Mouse (Mus musculus) bone marrow macrophage, adult 2 months (primary cell): ENCODE measurements at regions not wholly inside any gene's neighbourhood (a gene's known extent, or its start where the extent isn't known, plus 50 kb on each side); places are given as distances from the start of the nearest gene placed in this dataset.
A peak's percentile ranks its signal among the peaks of the same experiment; 100 is the strongest.

Experiments
- H3K27ac ChIP-seq: 2 replicates; pipeline ENCODE4 v1.5.1; 2012; ENCODE audit warnings: low read depth, low read length; ENCODE audit not compliant: insufficient read depth
- H3K4me1 ChIP-seq: 2 replicates; pipeline ENCODE4 v1.6.1; 2012; ENCODE audit warnings: low read length; ENCODE audit not compliant: control insufficient read depth, insufficient read depth
- H3K4me3 ChIP-seq: 2 replicates; pipeline ENCODE4 v1.5.1; 2012; ENCODE audit warnings: mild to moderate bottlenecking, low read length, moderate library complexity; ENCODE audit not compliant: insufficient read depth
- CTCF ChIP-seq: IDR thresholded peaks from 2 replicates; pipeline ENCODE4 v1.5.1; 2012; ENCODE audit warnings: low read depth, mild to moderate bottlenecking, low read length, moderate library complexity
- POLR2A ChIP-seq: IDR thresholded peaks from 2 replicates; pipeline ENCODE4 v1.6.1; 2012; ENCODE audit warnings: mild to moderate bottlenecking, low read depth, low read length, borderline replicate concordance

DNA sequence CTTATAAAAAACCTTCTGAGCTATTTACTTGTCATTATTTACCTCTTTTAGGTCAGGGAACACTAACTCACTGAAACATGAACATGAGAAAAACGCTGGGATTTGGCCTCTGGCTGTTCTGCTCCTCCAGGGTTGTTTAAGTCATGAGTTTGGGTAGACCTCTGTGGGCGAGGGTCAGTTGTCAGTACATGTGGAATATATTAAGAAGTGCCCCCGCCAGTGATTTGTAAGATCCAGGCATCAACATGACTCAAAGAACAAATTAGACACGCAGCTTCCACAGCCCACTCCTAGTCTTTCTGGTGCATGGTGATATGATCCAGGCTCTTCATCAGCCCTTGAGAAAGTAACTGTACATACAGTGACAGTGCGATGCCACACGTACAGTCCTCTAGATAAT is 180.3 kb downstream of the Pten start:
- no peak overlapping the region for H3K4me3 ChIP-seq
- TF ChIP-seq POLR2A (no peak), CTCF (no peak)
- peaks cover 5% of the 10 kb centered on the region for H3K4me1 ChIP-seq
- H3K27ac ChIP-seq: no peak overlapping the region

DNA sequence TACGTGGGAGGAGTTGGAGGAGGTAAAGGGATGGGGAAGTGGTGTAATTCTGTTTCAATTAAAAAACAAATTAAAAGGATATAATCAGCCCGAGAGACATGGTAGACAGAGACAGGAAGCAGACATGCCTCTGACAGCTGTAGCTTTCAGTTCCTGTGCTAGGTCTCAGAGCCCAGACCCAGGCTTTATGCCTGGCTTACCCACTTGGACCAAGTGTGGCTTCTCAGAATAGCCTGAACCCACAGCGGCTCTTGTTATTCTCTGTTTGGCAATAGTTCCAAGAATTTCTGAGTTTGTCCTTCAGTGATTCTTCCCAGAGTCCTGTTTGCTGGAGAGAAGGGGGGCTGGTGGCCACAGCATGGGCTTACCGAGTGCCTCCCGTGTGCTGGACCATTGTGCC is 182.4 kb downstream of the Pten start:
- TF ChIP-seq POLR2A: no peak
- no peak for TF ChIP-seq CTCF
- peaks cover 2% of the 10 kb centered on the region; the same call in 1 of the 2 replicates for H3K4me1 ChIP-seq
- H3K4me3 ChIP-seq: no peak overlapping the region
- no peak overlapping the region for H3K27ac ChIP-seq

GRCm38 (mm10) chr19:32940806-32941205 is 183.5 kb downstream of the Pten start:
- H3K4me1 ChIP-seq: peaks cover 2% of the 10 kb centered on the region; the same call in 1 of the 2 replicates
- no peak overlapping the region for H3K4me3 ChIP-seq
- TF ChIP-seq CTCF (no peak), POLR2A (no peak)
- H3K27ac ChIP-seq: no peak overlapping the region

DNA sequence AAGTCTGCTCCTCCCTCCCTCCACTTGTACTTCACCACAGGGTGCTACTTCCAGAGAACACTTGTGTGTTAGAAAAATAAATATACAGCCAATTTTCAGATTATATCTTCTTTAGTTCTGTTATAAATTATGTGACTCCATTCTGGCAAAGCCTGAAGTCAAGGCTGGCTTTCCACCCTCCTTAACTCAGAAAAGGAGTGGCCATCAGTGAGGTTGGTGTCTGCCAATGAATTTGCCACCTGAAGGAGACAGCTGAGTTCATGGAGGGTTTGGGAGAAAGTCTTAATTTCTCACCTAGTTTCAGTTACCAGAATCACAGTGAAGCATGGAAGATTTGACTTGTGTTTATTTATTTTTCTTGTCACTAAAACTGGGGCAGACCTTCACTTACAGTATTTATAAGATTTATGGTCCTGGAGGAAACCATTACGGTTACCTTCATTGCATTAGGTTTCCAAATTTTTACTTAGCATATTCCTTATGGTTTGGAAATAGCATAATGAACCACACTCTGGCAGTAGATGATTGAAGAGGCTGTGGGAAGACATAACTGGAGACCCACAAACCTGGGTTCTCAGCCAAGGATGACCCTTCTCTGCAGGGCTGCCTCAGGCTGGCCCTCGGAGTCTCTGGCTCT is 186.4 kb downstream of the Pten start:
- TF ChIP-seq POLR2A: no peak
- no peak for TF ChIP-seq CTCF
- Histone ChIP-seq H3K4me1 (peaks cover 4% of the 10 kb centered on the region), H3K4me3 (no peak overlapping the region), H3K27ac (no peak overlapping the region)

- H3K27ac ChIP-seq: no peak overlapping the region
- TF ChIP-seq CTCF (no peak), POLR2A (no peak)
- no peak overlapping the region for H3K4me3 ChIP-seq
These were observed 190.0 kb downstream of the Pten start for GRCm38 (mm10) chr19:32947081-32947855.

DNA sequence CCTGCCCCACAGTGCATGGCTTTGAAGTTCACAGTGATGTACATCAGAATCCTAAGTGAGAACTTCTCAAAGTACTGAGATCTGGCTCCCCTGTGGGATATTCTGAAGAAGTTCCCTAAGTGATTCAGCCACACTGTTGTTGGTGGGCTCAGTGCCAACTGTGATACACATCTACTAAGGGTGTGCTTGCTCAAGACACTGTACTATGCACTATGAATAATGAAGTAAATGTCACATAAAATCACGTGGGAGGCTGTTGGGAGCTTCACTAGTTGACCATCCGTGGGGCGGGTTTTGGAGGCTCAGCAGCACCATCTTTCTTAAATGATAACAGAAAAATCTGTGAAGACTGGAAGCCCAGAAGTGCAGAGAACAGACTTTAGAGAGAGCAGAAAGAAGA is 193.0 kb downstream of the Pten start:
- Histone ChIP-seq H3K4me1 (peaks cover 34% of the 10 kb centered on the region), H3K4me3 (no peak overlapping the region), H3K27ac (peak overlapping the region; percentile 68)
- TF ChIP-seq POLR2A (no peak), CTCF (no peak)

More at GRCm38 (mm10) chr19:32947081-32947855, 190.0 kb downstream of the Pten start:
- H3K4me1 ChIP-seq: peaks cover 17% of the 10 kb centered on the region

DNA sequence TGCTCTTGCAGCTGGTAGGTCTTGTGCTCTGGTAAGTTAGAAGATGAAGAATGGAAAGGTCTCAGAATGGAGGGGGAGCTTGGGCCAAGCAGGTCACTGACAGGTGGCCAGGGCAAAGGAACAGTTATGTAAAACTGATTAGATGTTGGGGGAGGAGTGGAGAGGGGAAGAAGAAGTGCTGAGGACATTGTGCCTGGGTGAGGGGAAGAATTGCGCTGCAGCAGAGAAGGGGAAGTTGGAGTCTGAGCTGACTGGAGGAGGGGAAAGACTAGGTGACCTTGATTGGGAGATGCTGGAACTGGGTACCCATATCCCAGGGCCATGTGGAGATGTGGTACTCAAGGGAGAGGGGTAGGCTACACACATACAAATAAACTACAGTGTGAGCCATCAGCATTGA is 193.5 kb downstream of the Pten start:
- Histone ChIP-seq H3K4me1 (peaks cover 36% of the 10 kb centered on the region), H3K27ac (peak overlapping the region; percentile 68), H3K4me3 (no peak overlapping the region)
- TF ChIP-seq POLR2A (no peak), CTCF (no peak)

GRCm38 (mm10) chr19:32952425-32952824 is 195.1 kb downstream of the Pten start:
- no peak for TF ChIP-seq CTCF
- TF ChIP-seq POLR2A: no peak
- Histone ChIP-seq H3K4me1 (peaks cover 41% of the 10 kb centered on the region), H3K27ac (no peak overlapping the region), H3K4me3 (no peak overlapping the region)

- no peak overlapping the region for H3K27ac ChIP-seq
- no peak for TF ChIP-seq POLR2A
- peak; percentile 5; the same call in 1 of the 2 replicates for TF ChIP-seq CTCF
These were observed 195.8 kb downstream of the Pten start for GRCm38 (mm10) chr19:32952928-32953687.

More at GRCm38 (mm10) chr19:32952928-32953687, 195.8 kb downstream of the Pten start:
- H3K4me1 ChIP-seq: peaks cover 41% of the 10 kb centered on the region
- no peak overlapping the region for H3K4me3 ChIP-seq
